Mouse (Mus musculus): ENCODE results near the gene Gm10800. TPM values are rescaled to one million over a fixed set of nuclear protein-coding genes. Genes with fewer than 3 reads are reported as not detected.
"Not testable (repeated sequence)": the region's sequence is repeated elsewhere in the genome, so short reads cannot be mapped to it uniquely, and the experiment has no call there.

Gene Gm10800
- polyA plus RNA-seq (2012; rRNA removed) = not detected in 2 replicates

DNA sequence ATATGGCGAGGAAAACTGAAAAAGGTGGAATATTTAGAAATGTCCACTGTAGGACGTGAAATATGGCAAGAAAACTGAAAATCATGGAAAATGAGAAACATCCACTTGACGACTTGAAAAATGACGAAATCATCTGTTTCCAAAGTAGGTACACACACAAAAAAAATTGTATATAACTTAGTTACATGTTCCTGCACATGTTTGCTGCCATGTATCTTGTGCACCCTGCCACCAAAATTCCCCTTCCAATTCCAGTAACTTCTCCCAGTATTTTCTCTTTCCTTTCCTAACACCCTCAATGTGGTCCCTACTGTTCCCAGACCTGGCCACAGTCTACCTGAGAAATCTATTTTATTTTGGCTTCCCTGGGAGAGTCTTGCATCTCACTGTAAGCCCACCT is at the start of gene Gm10800:
Gene Gm10800 (minus strand): TSS at position 101 of the 400 bp plus-strand sequence.
- WGBS = 83% methylated on average over 4 of the region's 4 CpGs
- H3K27me3 ChIP-seq (ENCODE audit: control insufficient read depth, insufficient read depth, low read length); H3K27ac ChIP-seq (ENCODE audit: insufficient read depth, low read length); H3K4me3 ChIP-seq (ENCODE audit: extremely low read depth, insufficient read depth, insufficient read length); DNase-seq (ENCODE audit: low read depth in 1 of 2, low spot score in 2 of 2); H3K4me1 ChIP-seq (ENCODE audit: control insufficient read depth, insufficient read depth, insufficient read length); H3K36me3 ChIP-seq (ENCODE audit: control insufficient read depth, insufficient read depth, low read length): not testable (repeated sequence)

DNA sequence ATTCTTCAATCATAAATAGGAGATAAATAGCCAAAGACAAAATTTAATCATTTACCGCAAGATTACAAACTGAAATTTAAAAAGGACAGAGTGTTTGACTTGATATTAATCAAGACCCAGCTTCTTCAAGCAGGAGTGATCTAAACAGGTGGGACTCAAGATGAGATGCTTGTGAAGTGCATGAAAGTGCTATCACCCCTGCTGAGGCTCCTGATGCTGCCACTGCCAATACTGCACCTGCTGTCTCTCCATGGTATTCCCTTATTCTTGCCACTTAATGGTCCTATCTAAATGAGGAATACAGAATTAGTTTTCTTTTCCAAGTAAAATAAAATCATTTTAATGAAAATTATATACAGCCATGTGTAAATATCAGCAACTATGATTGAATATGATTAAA is 30.4 kb upstream of the Gm10800 start:
- Histone ChIP-seq H3K36me3 (ENCODE audit: control insufficient read depth, insufficient read depth, low read length) (no peaks in the 10 kb centered on the region), H3K4me3 (ENCODE audit: extremely low read depth, insufficient read depth, insufficient read length) (no peak overlapping the region), H3K27ac (ENCODE audit: insufficient read depth, low read length) (no peak overlapping the region), H3K27me3 (ENCODE audit: control insufficient read depth, insufficient read depth, low read length) (no peaks in the 10 kb centered on the region), H3K4me1 (ENCODE audit: control insufficient read depth, insufficient read depth, insufficient read length) (no peaks in the 10 kb centered on the region)
- DNase-seq (ENCODE audit: low read depth in 1 of 2, low spot score in 2 of 2) = no peak
- TF ChIP-seq CTCF (IDR thresholded peaks at IDR 0.05; ENCODE audit: extremely low read depth, insufficient read depth, insufficient read length, insufficient replicate concordance) = no peak
- TF ChIP-seq POLR2A (IDR thresholded peaks at IDR 0.05; ENCODE audit: low read depth, low read length) = no peak
- WGBS = 93% methylated on average over 1 of the region's 1 CpGs

DNA sequence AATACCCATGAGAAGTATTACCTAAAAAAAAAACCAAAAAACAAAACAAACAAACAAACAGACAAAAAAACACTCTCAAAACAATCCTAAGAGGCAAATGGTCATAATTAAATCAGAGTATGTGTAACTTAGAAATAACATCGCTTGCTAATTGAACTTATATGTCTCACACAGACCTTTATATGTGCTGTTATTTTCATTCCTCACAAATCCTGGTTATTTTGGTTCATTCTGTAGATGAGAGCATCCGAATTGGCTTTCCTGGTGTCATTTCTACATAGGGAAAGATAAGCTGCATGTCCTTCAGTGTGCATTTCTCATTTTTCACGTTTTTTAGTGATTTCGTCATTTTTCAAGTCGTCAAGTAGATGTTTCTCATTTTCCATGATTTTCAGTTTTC is 5.2 kb downstream of the Gm10800 start, which contains the start of gene Gm10801:
Gene Gm10801 (plus strand): TSS at position 301 of the 400 bp plus-strand sequence.
- not testable (repeated sequence) for H3K4me3 ChIP-seq (ENCODE audit: extremely low read depth, insufficient read depth, insufficient read length); H3K4me1 ChIP-seq (ENCODE audit: control insufficient read depth, insufficient read depth, insufficient read length); DNase-seq (ENCODE audit: low read depth in 1 of 2, low spot score in 2 of 2); H3K27me3 ChIP-seq (ENCODE audit: control insufficient read depth, insufficient read depth, low read length); H3K36me3 ChIP-seq (ENCODE audit: control insufficient read depth, insufficient read depth, low read length); H3K27ac ChIP-seq (ENCODE audit: insufficient read depth, low read length)
- 84% methylated on average over 5 of the region's 5 CpGs for WGBS

Other genes with a start within 250 kb of the Gm10800 start
- not detected in 2 replicates for gene Gm10801, start 5.1 kb downstream of the Gm10800 start, polyA plus RNA-seq (2012; rRNA removed)